Mouse (Mus musculus): ENCODE data around the gene Sec16b.

Sec16b gene

GRCm38 (mm10) chr1:157506522-157506921 is at the start of gene Sec16b:
Gene Sec16b, plus strand, starts transcription at chr1:157506728.
- DNase-seq = no peak

GRCm38 (mm10) chr1:157457789-157458188 is 48.7 kb upstream of the Sec16b start:
- no peak for DNase-seq

GRCm38 (mm10) chr1:157458421-157459208 is 47.9 kb upstream of the Sec16b start, which contains the start of gene Cryzl2:
Gene Cryzl2, plus strand, starts transcription at chr1:157458577.
- peak; percentile 90 for DNase-seq

- DNase-seq = no peak
Measured at GRCm38 (mm10) chr1:157459904-157460303, 46.6 kb upstream of the Sec16b start.

GRCm38 (mm10) chr1:157461276-157461675 is 45.3 kb upstream of the Sec16b start:
- peak; percentile 52 to 81 for DNase-seq

GRCm38 (mm10) chr1:157462336-157462735 is 44.2 kb upstream of the Sec16b start:
- DNase-seq = no peak

- peak; percentile 48 to 80 for DNase-seq
Measured at GRCm38 (mm10) chr1:157465194-157465593, 41.3 kb upstream of the Sec16b start.

GRCm38 (mm10) chr1:157467866-157468265 is 38.7 kb upstream of the Sec16b start:
- DNase-seq = no peak

GRCm38 (mm10) chr1:157470761-157471386 is 35.7 kb upstream of the Sec16b start:
- DNase-seq = no peak

- no peak for DNase-seq
Measured at GRCm38 (mm10) chr1:157472716-157473115, 33.8 kb upstream of the Sec16b start.

GRCm38 (mm10) chr1:157474865-157475264 is 31.7 kb upstream of the Sec16b start:
- no peak for DNase-seq

- DNase-seq = no peak
Measured at GRCm38 (mm10) chr1:157476231-157476630, 30.3 kb upstream of the Sec16b start.

GRCm38 (mm10) chr1:157480090-157480489 is 26.4 kb upstream of the Sec16b start:
- no peak for DNase-seq

GRCm38 (mm10) chr1:157480901-157481300 is 25.6 kb upstream of the Sec16b start:
- DNase-seq = no peak

GRCm38 (mm10) chr1:157481666-157482065 is 24.9 kb upstream of the Sec16b start:
- no peak for DNase-seq

- DNase-seq = no peak
Measured at GRCm38 (mm10) chr1:157484161-157484560, 22.4 kb upstream of the Sec16b start.

GRCm38 (mm10) chr1:157500657-157501056 is 5.9 kb upstream of the Sec16b start:
- no peak for DNase-seq

- DNase-seq = no peak
Measured at GRCm38 (mm10) chr1:157501352-157501945, 5.1 kb upstream of the Sec16b start.

GRCm38 (mm10) chr1:157503071-157503470 is 3.5 kb upstream of the Sec16b start:
- DNase-seq = no peak

GRCm38 (mm10) chr1:157506995-157507595 is 567 bp downstream of the Sec16b start:
- DNase-seq = peak; percentile 9 to 14

GRCm38 (mm10) chr1:157507814-157508213 is 1.3 kb downstream of the Sec16b start:
- DNase-seq = no peak

- DNase-seq = no peak
Measured at GRCm38 (mm10) chr1:157512690-157513448, 6.3 kb downstream of the Sec16b start.

- DNase-seq = no peak
Measured at GRCm38 (mm10) chr1:157513559-157513958, 7.0 kb downstream of the Sec16b start.
